Mouse (Mus musculus) heart, embryonic 15.5 days (tissue): ENCODE measurements around the gene Focad. TPM values are rescaled to one million over a fixed set of nuclear protein-coding genes. Genes with fewer than 3 reads are reported as not detected.
A peak's percentile ranks its signal among the peaks of the same experiment; 100 is the strongest.

Source experiments
- ATAC-seq: fragments of 200-750 bp; cut with Nextera tagmentation; replicated peaks from 2 replicates; pipeline ENCODE4 v1.8.0; 2017; ENCODE audit warnings: low read depth, moderate TSS enrichment; ENCODE audit not compliant: insufficient number of reproducible peaks, insufficient read depth, low FRiP score
- H3K27ac ChIP-seq: fragments of 300-500 bp; sonication (generic); 2 replicates; pipeline ENCODE4 v1.5.1; 2015; ENCODE audit warnings: mild to moderate bottlenecking, inconsistent platforms
- H3K27me3 ChIP-seq: fragments of 300-500 bp; sonication (generic); 2 replicates; pipeline ENCODE4 v1.6.1; 2015; ENCODE audit warnings: inconsistent platforms
- H3K36me3 ChIP-seq: fragments of 300-500 bp; sonication (generic); 2 replicates; pipeline ENCODE4 v1.6.1; 2015; ENCODE audit warnings: mild to moderate bottlenecking, inconsistent platforms
- H3K4me1 ChIP-seq: fragments of 300-500 bp; sonication (generic); replicated peaks from 2 replicates; pipeline ENCODE4 v1.6.1; 2015; ENCODE audit warnings: inconsistent platforms
- H3K4me2 ChIP-seq: fragments of 300-500 bp; sonication (generic); 2 replicates; pipeline ENCODE4 v1.6.1; 2015; ENCODE audit warnings: inconsistent platforms, mild to moderate bottlenecking, moderate library complexity
- H3K4me3 ChIP-seq: fragments of 300-500 bp; sonication (generic); 2 replicates; pipeline ENCODE4 v1.5.1; 2015; ENCODE audit warnings: mild to moderate bottlenecking, inconsistent platforms
- H3K9ac ChIP-seq: fragments of 300-500 bp; sonication (generic); 2 replicates; pipeline ENCODE4 v1.6.1; 2015; ENCODE audit warnings: mild to moderate bottlenecking, inconsistent platforms
- H3K9me3 ChIP-seq: fragments of 300-500 bp; sonication (generic); replicated peaks from 2 replicates; pipeline ENCODE4 v1.6.1; 2016; ENCODE audit warnings: inconsistent platforms
- WGBS: fragments of 180-500 bp; shearing (Covaris S2); methylation state at CpG from one replicate; pipeline ENCODE4 v1.1.7; 2015; ENCODE audit warnings: mixed read lengths; 5-methylcytosine and 5-hydroxymethylcytosine counted together
- polyA plus RNA-seq: library from polyadenylated mRNA; unstranded; fragments of >200 nt; fragmentation: Nextera tagmentation; extraction: Ambion mirVana; gene quantifications from 2 replicates; pipeline ENCODE4 v1.2.1, GENCODE M21; 2015

Focad gene
- polyA plus RNA-seq, 1 experiment from 2014 or later = 6.9 TPM

DNA sequence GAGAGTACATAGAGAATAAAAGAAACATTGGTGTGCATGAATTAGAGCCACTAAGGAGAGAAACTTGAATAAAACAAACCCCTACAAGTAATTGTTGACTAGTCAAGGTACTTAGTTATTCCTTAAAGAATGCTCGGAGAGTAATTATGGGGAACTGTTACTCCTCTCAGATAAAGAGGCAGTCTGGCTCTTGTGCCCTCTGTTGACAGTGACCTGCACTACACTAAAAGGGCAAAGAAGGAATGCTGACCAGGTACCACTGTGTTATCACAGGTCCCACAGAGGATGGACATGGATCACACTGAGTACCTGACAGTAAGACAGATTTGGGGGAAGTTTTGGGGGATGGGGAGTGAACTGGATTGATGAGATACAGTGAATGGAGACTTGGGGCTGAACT is 95.1 kb downstream of the Focad start:
- H3K9me3 ChIP-seq = no peaks in the 10 kb centered on the region
- no peak overlapping the region for H3K4me3 ChIP-seq
- H3K4me2 ChIP-seq = no peak overlapping the region
- H3K9ac ChIP-seq = no peak overlapping the region
- no peaks in the 10 kb centered on the region for H3K27me3 ChIP-seq
- ATAC-seq = no peak
- no peaks in the 10 kb centered on the region for H3K36me3 ChIP-seq
- 79% methylated on average over 1 of the region's 1 CpGs for WGBS
- no peak overlapping the region for H3K27ac ChIP-seq
- H3K4me1 ChIP-seq = peaks cover 4% of the 10 kb centered on the region; the same call in 1 of the 2 replicates

- WGBS = 64% methylated on average over 5 of the region's 5 CpGs
- Histone ChIP-seq H3K27me3 (no peaks in the 10 kb centered on the region), H3K4me2 (no peak overlapping the region), H3K4me1 (no peaks in the 10 kb centered on the region), H3K9me3 (no peaks in the 10 kb centered on the region), H3K36me3 (no peaks in the 10 kb centered on the region), H3K27ac (no peak overlapping the region), H3K4me3 (no peak overlapping the region), H3K9ac (no peak overlapping the region)
- no peak for ATAC-seq
Measured at GRCm38 (mm10) chr4:88194256-88194655, 99.8 kb downstream of the Focad start.

DNA sequence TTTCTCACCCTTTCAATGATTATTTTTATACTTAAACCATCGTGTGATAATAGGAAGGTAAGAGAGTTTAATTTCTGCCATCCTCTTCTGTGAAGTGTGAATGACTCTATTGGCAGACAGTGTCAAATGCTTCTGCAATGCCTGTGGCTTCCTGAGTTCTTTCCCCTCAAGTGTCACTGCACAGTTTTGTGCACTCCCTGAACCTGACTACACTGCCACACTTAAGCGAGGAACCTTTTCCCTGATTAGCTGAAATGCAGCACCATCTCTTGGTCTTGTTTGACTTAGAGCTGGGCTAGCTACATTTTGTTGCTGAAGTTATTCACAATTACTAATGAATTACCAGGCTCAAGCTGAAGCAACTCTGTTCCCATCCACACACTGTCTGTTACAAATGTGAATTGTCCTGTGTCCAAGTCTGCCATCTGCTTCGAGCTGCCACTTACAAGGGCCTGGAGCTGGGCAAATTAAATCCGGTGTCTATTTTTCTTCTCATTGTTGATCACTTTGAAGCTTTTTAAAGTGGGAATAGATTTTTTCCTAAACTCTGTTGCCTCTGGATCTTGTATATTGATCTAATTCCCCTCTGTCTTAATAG is 101.6 kb downstream of the Focad start:
- H3K4me2 ChIP-seq = no peak overlapping the region
- no peaks in the 10 kb centered on the region for H3K27me3 ChIP-seq
- H3K36me3 ChIP-seq = no peaks in the 10 kb centered on the region
- H3K4me3 ChIP-seq = no peak overlapping the region
- no peak overlapping the region for H3K27ac ChIP-seq
- no peak overlapping the region for H3K9ac ChIP-seq
- H3K9me3 ChIP-seq = no peaks in the 10 kb centered on the region
- no peak for ATAC-seq
- WGBS = 71% methylated on average over 4 of the region's 4 CpGs
- no peaks in the 10 kb centered on the region for H3K4me1 ChIP-seq

- no peaks in the 10 kb centered on the region for H3K27me3 ChIP-seq
- H3K4me2 ChIP-seq = no peak overlapping the region
- no peak overlapping the region for H3K4me3 ChIP-seq
- no peaks in the 10 kb centered on the region for H3K9me3 ChIP-seq
- 79% methylated on average over 4 of the region's 4 CpGs for WGBS
- ATAC-seq = no peak
- no peaks in the 10 kb centered on the region for H3K36me3 ChIP-seq
- H3K27ac ChIP-seq = no peak overlapping the region
- no peak overlapping the region for H3K9ac ChIP-seq
- H3K4me1 ChIP-seq = no peaks in the 10 kb centered on the region
Measured at GRCm38 (mm10) chr4:88196500-88196912, 102.1 kb downstream of the Focad start.

- no peaks in the 10 kb centered on the region for H3K27me3 ChIP-seq
- H3K4me2 ChIP-seq = no peak overlapping the region
- H3K9ac ChIP-seq = no peak overlapping the region
- no peak for ATAC-seq
- no peaks in the 10 kb centered on the region for H3K36me3 ChIP-seq
- 73% methylated on average over 5 of the region's 5 CpGs for WGBS
- no peak overlapping the region for H3K4me3 ChIP-seq
- no peaks in the 10 kb centered on the region for H3K4me1 ChIP-seq
- no peak overlapping the region for H3K27ac ChIP-seq
- H3K9me3 ChIP-seq = no peaks in the 10 kb centered on the region
Measured at GRCm38 (mm10) chr4:88197244-88197643, 102.8 kb downstream of the Focad start.

DNA sequence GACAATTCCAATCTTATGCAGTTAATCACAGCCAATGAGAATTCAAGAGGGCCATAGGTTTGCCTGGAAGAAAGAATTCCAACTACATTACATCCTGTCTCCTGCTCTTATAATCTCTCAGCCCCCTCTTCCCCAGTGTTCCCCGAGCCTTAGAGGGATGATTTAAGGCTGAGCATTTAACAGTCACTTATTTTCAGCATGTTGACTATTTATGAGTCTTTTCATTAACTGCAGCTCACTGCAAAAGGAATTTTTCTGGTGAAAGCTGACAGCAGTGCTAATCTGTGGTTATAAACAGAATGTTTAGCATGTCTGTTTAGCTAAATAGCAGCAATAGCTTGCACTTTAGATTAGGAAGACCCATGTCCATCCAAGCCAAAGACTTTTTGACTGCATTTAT is 104.8 kb downstream of the Focad start:
- Histone ChIP-seq H3K4me2 (no peak overlapping the region), H3K27ac (no peak overlapping the region), H3K4me3 (no peak overlapping the region), H3K36me3 (no peaks in the 10 kb centered on the region), H3K9ac (no peak overlapping the region), H3K4me1 (no peaks in the 10 kb centered on the region), H3K9me3 (no peaks in the 10 kb centered on the region), H3K27me3 (no peaks in the 10 kb centered on the region)
- WGBS = 56% methylated on average over 1 of the region's 1 CpGs
- no peak for ATAC-seq

GRCm38 (mm10) chr4:88201047-88201446 is 106.6 kb downstream of the Focad start:
- Histone ChIP-seq H3K27ac (no peak overlapping the region), H3K4me3 (no peak overlapping the region), H3K9ac (no peak overlapping the region), H3K36me3 (no peaks in the 10 kb centered on the region), H3K4me1 (no peaks in the 10 kb centered on the region), H3K4me2 (no peak overlapping the region), H3K27me3 (no peaks in the 10 kb centered on the region), H3K9me3 (no peaks in the 10 kb centered on the region)
- WGBS = 89% methylated on average over 4 of the region's 4 CpGs
- no peak for ATAC-seq

GRCm38 (mm10) chr4:88208676-88209075 is 114.2 kb downstream of the Focad start:
- H3K4me3 ChIP-seq = no peak overlapping the region
- whole genome bisulfite sequencing = 84% methylated on average over 6 of the region's 6 CpGs
- H3K9me3 ChIP-seq = no peaks in the 10 kb centered on the region
- H3K4me1 ChIP-seq = peaks cover 10% of the 10 kb centered on the region
- H3K27me3 ChIP-seq = no peaks in the 10 kb centered on the region
- H3K36me3 ChIP-seq = no peaks in the 10 kb centered on the region
- H3K27ac ChIP-seq = no peak overlapping the region
- no peak overlapping the region for H3K4me2 ChIP-seq
- H3K9ac ChIP-seq = no peak overlapping the region
- ATAC-seq = no peak

- peak; percentile 78; the same call in 1 of the 2 replicates for ATAC-seq
Measured at GRCm38 (mm10) chr4:88209351-88209814, 115.0 kb downstream of the Focad start.

GRCm38 (mm10) chr4:88210602-88211001 is 116.2 kb downstream of the Focad start:
- H3K36me3 ChIP-seq = no peaks in the 10 kb centered on the region
- peaks cover 10% of the 10 kb centered on the region for H3K4me1 ChIP-seq
- no peak for ATAC-seq
- H3K9me3 ChIP-seq = no peaks in the 10 kb centered on the region
- H3K27me3 ChIP-seq = no peaks in the 10 kb centered on the region
- 82% methylated on average over 6 of the region's 6 CpGs for WGBS
- H3K27ac ChIP-seq = no peak overlapping the region
- no peak overlapping the region for H3K4me3 ChIP-seq
- no peak overlapping the region for H3K4me2 ChIP-seq
- H3K9ac ChIP-seq = no peak overlapping the region

More at GRCm38 (mm10) chr4:88209351-88209814, 115.0 kb downstream of the Focad start:
- Histone ChIP-seq H3K9ac (no peak overlapping the region), H3K4me2 (no peak overlapping the region), H3K4me3 (no peak overlapping the region), H3K4me1 (peaks cover 10% of the 10 kb centered on the region), H3K27ac (no peak overlapping the region), H3K27me3 (no peaks in the 10 kb centered on the region), H3K36me3 (no peaks in the 10 kb centered on the region), H3K9me3 (no peaks in the 10 kb centered on the region)
- 26% methylated on average over 3 of the region's 3 CpGs for whole genome bisulfite sequencing

DNA sequence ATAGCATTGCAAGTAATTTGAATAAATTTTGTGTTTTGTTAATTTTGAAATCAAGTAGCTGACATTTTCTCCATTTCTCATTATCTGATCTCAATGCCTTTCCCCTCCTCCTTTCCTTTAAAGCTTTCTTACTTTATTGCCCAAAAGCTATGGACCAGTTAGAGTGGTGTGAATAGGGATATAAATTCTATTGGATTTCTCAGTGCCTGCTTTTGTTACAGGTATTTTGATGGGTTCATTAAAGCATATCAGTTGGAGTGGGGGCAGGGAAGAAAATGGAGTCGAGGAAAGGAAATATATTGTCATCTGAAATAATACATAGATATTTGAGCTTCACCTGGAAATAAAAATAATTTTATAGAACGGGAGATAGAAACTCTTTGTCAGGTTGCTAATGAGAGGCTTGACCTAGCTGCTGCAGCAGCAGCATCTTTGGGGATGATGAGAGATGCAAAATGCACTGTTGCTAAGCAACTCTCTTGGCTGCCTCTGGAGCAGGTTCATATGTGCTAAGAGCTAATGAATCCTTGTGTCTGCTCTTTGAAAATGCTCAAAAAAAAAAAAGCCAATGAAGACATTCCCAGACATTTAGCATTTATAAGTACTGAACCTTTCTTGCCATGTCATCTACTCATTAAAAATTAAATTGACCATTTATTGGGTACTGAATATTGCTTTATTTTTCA is 116.9 kb downstream of the Focad start:
- H3K36me3 ChIP-seq = no peaks in the 10 kb centered on the region
- H3K27ac ChIP-seq = no peak overlapping the region
- H3K4me3 ChIP-seq = no peak overlapping the region
- 81% methylated on average over 2 of the region's 2 CpGs for WGBS
- no peak overlapping the region for H3K9ac ChIP-seq
- ATAC-seq = no peak
- H3K9me3 ChIP-seq = no peaks in the 10 kb centered on the region
- H3K4me2 ChIP-seq = no peak overlapping the region
- H3K4me1 ChIP-seq = peaks cover 10% of the 10 kb centered on the region
- H3K27me3 ChIP-seq = no peaks in the 10 kb centered on the region

- Histone ChIP-seq H3K4me1 (peaks cover 10% of the 10 kb centered on the region), H3K27me3 (no peaks in the 10 kb centered on the region), H3K9me3 (no peaks in the 10 kb centered on the region), H3K9ac (no peak overlapping the region), H3K27ac (no peak overlapping the region), H3K36me3 (no peaks in the 10 kb centered on the region), H3K4me3 (no peak overlapping the region), H3K4me2 (no peak overlapping the region)
- ATAC-seq = no peak
- WGBS = 87% methylated on average over 3 of the region's 3 CpGs
Measured at GRCm38 (mm10) chr4:88213895-88214294, 119.5 kb downstream of the Focad start.
